13 mouse cellular contexts compared by ENCODE assay signal in the genomic region with DNA sequence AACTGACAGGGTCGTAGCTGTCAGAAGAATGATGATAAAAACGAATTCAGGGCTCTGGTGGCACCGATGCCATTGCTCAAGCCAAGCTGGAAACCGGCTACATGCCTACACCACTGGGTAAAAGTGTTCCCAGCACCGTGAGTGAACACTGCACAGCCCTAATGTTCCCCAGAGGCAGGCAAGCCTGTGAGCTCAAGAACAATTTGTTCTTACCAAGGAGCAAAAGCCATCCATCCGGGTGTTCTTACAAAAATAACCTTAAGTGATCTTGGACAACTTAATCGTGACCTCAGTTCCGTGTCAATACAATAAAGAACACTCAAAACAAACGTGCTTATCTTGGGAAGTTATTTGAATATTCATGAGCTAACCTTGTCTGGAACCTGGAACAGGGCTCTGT. TPM values are rescaled to one million over a fixed set of nuclear protein-coding genes. Genes with fewer than 3 reads are reported as not detected.
DNase-seq lines count a peak whose midpoint lies in the region; ATAC-seq and TF ChIP-seq lines count a peak whose summit lies in the region.
"Had no signal": no experiment of that assay in that cellular context is flagged by ENCODE, and none has a peak within 500 bp of the region (broad histone marks: within the 10 kb centered on the region; RNA-seq: fewer than 3 reads in every experiment).

No protein-coding gene starts in this region.

- 0 out of 2 replicates have a peak overlapping the region, but pooled peaks have one; percentile 14 for H3K9ac ChIP-seq in liver, embryonic 13.5 days
- no peak overlapping the region for H3K9ac ChIP-seq in midbrain, embryonic 16.5 days (ENCODE audit: low read depth, low read length)

- H3K36me3 ChIP-seq in testis, adult 2 months (ENCODE audit: control insufficient read depth, insufficient read depth, low read length) = no peaks in the 10 kb centered on the region
- no peaks in the 10 kb centered on the region for H3K36me3 ChIP-seq in liver, embryonic 13.5 days
- no peaks in the 10 kb centered on the region for H3K36me3 ChIP-seq in midbrain, embryonic 16.5 days (ENCODE audit: control insufficient read depth, insufficient read depth, low read length)

- no peak overlapping the region for H3K4me3 ChIP-seq in testis, adult 2 months (ENCODE audit: control insufficient read depth, low read depth, low read length)
- H3K4me3 ChIP-seq in liver, embryonic 13.5 days (replicated peaks) = peak overlapping the region; percentile 66; the same call in 1 of the 2 replicates
- no peak overlapping the region for H3K4me3 ChIP-seq in midbrain, embryonic 16.5 days (ENCODE audit: low read depth, low read length)

- H3K4me2 ChIP-seq in liver, embryonic 13.5 days = peak overlapping the region; percentile 90
- no peak overlapping the region for H3K4me2 ChIP-seq in midbrain, embryonic 16.5 days (ENCODE audit: low read length)

- H3K4me1 ChIP-seq in testis, adult 2 months (ENCODE audit: control insufficient read depth, insufficient read depth, low read length) = peaks cover 19% of the 10 kb centered on the region
- H3K4me1 ChIP-seq in liver, embryonic 13.5 days (replicated peaks) = peaks cover 78% of the 10 kb centered on the region
- H3K4me1 ChIP-seq in midbrain, embryonic 16.5 days (ENCODE audit: control insufficient read depth, insufficient read depth, low read length) = peaks cover 15% of the 10 kb centered on the region

- TF ChIP-seq CTCF in testis, adult 2 months (IDR thresholded peaks at IDR 0.05; ENCODE audit: control insufficient read depth, insufficient read depth, insufficient replicate concordance, low read depth, low read length) = no peak

- peak overlapping the region; percentile 74 for H3K27ac ChIP-seq in testis, adult 2 months (ENCODE audit: control insufficient read depth, insufficient read depth, low read depth, low read length)
- H3K27ac ChIP-seq in liver, embryonic 13.5 days = no peak overlapping the region
- H3K27ac ChIP-seq in midbrain, embryonic 16.5 days (ENCODE audit: low read length) = no peak overlapping the region

- H3K9me3 ChIP-seq in liver, embryonic 13.5 days (replicated peaks) = no peaks in the 10 kb centered on the region
- no peaks in the 10 kb centered on the region for H3K9me3 ChIP-seq in midbrain, embryonic 16.5 days (replicated peaks; ENCODE audit: control insufficient read depth, low read length, poor library complexity, severe bottlenecking)

- 42% methylated on average over 9 of the region's 9 CpGs for WGBS in liver, embryonic 13.5 days (ENCODE audit: insufficient replicate concordance)
- WGBS in midbrain, embryonic 16.5 days = 66% methylated on average over 9 of the region's 9 CpGs

- ATAC-seq in liver, embryonic 13.5 days (ENCODE audit: low read depth) = no peak
- no peak for ATAC-seq in midbrain, embryonic 16.5 days

- no peak for TF ChIP-seq POLR2A in testis, adult 2 months (IDR thresholded peaks at IDR 0.05; ENCODE audit: control insufficient read depth, low read depth, low read length)

- no peaks in the 10 kb centered on the region for H3K27me3 ChIP-seq in testis, adult 2 months (ENCODE audit: control insufficient read depth, insufficient read depth, low read length)
- H3K27me3 ChIP-seq in liver, embryonic 13.5 days = peaks cover 11% of the 10 kb centered on the region
- peaks cover 7% of the 10 kb centered on the region; the same call in 1 of the 2 replicates for H3K27me3 ChIP-seq in midbrain, embryonic 16.5 days (ENCODE audit: control insufficient read depth, insufficient read depth, low read depth, low read length)

- DNase-seq in heart, adult 18-20 months = peak; percentile 22 to 49
- no peak for DNase-seq in heart, adult 9 months (ENCODE audit: low spot score in 2 of 2)
- DNase-seq in testis, postnatal 10 days (ENCODE audit: low spot score) = no peak
- DNase-seq in liver, embryonic 13.5 days = no peak
- peak; percentile 50 for DNase-seq in testis, postnatal 14 days (ENCODE audit: low spot score)
- no peak for DNase-seq in embryo, embryonic 11 days
- DNase-seq: cerebellum, adult 11-12 months; gastrocnemius, postnatal 14 days; kidney, adult 11 months; right cerebral cortex, postnatal 4 days; thymus, postnatal 4 days had no signal

RNA-seq across cellular contexts. Expression of gene Hk2, which starts 3.2 kb away (rescaled TPM):
- total RNA-seq in heart, adult 18-20 months (2021) = 100 to 1,000 TPM; 338 to 357 TPM
- 7.8 and 10.9 TPM in 2 replicates for polyA plus RNA-seq in testis, adult 2 months (2012; rRNA removed)
- polyA plus RNA-seq in liver, embryonic 13.5 days (2015; fragmentation: Nextera tagmentation; extraction: Ambion mirVana) = 6.0 and 6.7 TPM in 2 replicates
- 1.3 and 1.7 TPM in 2 replicates for polyA plus RNA-seq in midbrain, embryonic 16.5 days (2015; fragmentation: Nextera tagmentation; extraction: Ambion mirVana)

Comparison
In these comparisons a context has a peak if more than half of its experiments do, and no peak if none do; other contexts are left out.
1. DNase-seq: peak in heart, adult 18-20 months (2 of 2) and testis, postnatal 14 days (single experiment); none in heart, adult 9 months (0 of 2), testis, postnatal 10 days (single experiment), liver, embryonic 13.5 days (single experiment) and embryo, embryonic 11 days (single experiment).